Mouse (Mus musculus): ENCODE measurements around the gene L3hypdh. TPM values are rescaled to one million over a fixed set of nuclear protein-coding genes. Genes with fewer than 3 reads are reported as not detected.

The L3hypdh gene
- polyA plus RNA-seq, 1 experiment = 4.4 TPM

- no peak overlapping the region for H3K27ac ChIP-seq (ENCODE audit: insufficient read depth, low read length)
- no peak for TF ChIP-seq POLR2A (IDR thresholded peaks at IDR 0.05; ENCODE audit: extremely low read depth, insufficient read depth, low read length)
- TF ChIP-seq CTCF (IDR thresholded peaks at IDR 0.05; ENCODE audit: extremely low read depth, insufficient read depth, low read length) = no peak
- H3K4me3 ChIP-seq (ENCODE audit: insufficient read depth, low read length) = no peak overlapping the region
- H3K4me1 ChIP-seq (ENCODE audit: control insufficient read depth, insufficient read depth, low read length) = no peaks in the 10 kb centered on the region
Observed at GRCm38 (mm10) chr12:72038866-72039265, 46.4 kb downstream of the L3hypdh start.

GRCm38 (mm10) chr12:72037049-72037448, 48.2 kb downstream of the L3hypdh start:
- H3K4me1 ChIP-seq (ENCODE audit: control insufficient read depth, insufficient read depth, low read length) = no peaks in the 10 kb centered on the region
- H3K27ac ChIP-seq (ENCODE audit: insufficient read depth, low read length) = no peak overlapping the region
- H3K4me3 ChIP-seq (ENCODE audit: insufficient read depth, low read length) = no peak overlapping the region
- TF ChIP-seq POLR2A (IDR thresholded peaks at IDR 0.05; ENCODE audit: extremely low read depth, insufficient read depth, low read length) (no peak), CTCF (IDR thresholded peaks at IDR 0.05; ENCODE audit: extremely low read depth, insufficient read depth, low read length) (no peak)

GRCm38 (mm10) chr12:72036097-72036661, 49.1 kb downstream of the L3hypdh start:
- Histone ChIP-seq H3K4me1 (ENCODE audit: control insufficient read depth, insufficient read depth, low read length) (no peaks in the 10 kb centered on the region), H3K27ac (ENCODE audit: insufficient read depth, low read length) (no peak overlapping the region), H3K4me3 (ENCODE audit: insufficient read depth, low read length) (no peak overlapping the region)
- TF ChIP-seq CTCF (IDR thresholded peaks at IDR 0.05; ENCODE audit: extremely low read depth, insufficient read depth, low read length) = no peak
- TF ChIP-seq POLR2A (IDR thresholded peaks at IDR 0.05; ENCODE audit: extremely low read depth, insufficient read depth, low read length) = no peak

GRCm38 (mm10) chr12:72031794-72032193, 53.4 kb downstream of the L3hypdh start:
- Histone ChIP-seq H3K27ac (ENCODE audit: insufficient read depth, low read length) (no peak overlapping the region), H3K4me1 (ENCODE audit: control insufficient read depth, insufficient read depth, low read length) (no peaks in the 10 kb centered on the region), H3K4me3 (ENCODE audit: insufficient read depth, low read length) (no peak overlapping the region)
- no peak for TF ChIP-seq CTCF (IDR thresholded peaks at IDR 0.05; ENCODE audit: extremely low read depth, insufficient read depth, low read length)
- no peak for TF ChIP-seq POLR2A (IDR thresholded peaks at IDR 0.05; ENCODE audit: extremely low read depth, insufficient read depth, low read length)

GRCm38 (mm10) chr12:72031171-72031570, 54.1 kb downstream of the L3hypdh start:
- H3K4me1 ChIP-seq (ENCODE audit: control insufficient read depth, insufficient read depth, low read length) = no peaks in the 10 kb centered on the region
- no peak overlapping the region for H3K4me3 ChIP-seq (ENCODE audit: insufficient read depth, low read length)
- no peak overlapping the region for H3K27ac ChIP-seq (ENCODE audit: insufficient read depth, low read length)
- TF ChIP-seq POLR2A (IDR thresholded peaks at IDR 0.05; ENCODE audit: extremely low read depth, insufficient read depth, low read length) (no peak), CTCF (IDR thresholded peaks at IDR 0.05; ENCODE audit: extremely low read depth, insufficient read depth, low read length) (no peak)

GRCm38 (mm10) chr12:72025275-72025795, 59.9 kb downstream of the L3hypdh start:
- Histone ChIP-seq H3K4me3 (ENCODE audit: insufficient read depth, low read length) (no peak overlapping the region), H3K27ac (ENCODE audit: insufficient read depth, low read length) (no peak overlapping the region), H3K4me1 (ENCODE audit: control insufficient read depth, insufficient read depth, low read length) (no peaks in the 10 kb centered on the region; the same call in 1 of the 2 replicates)
- no peak for TF ChIP-seq POLR2A (IDR thresholded peaks at IDR 0.05; ENCODE audit: extremely low read depth, insufficient read depth, low read length)
- no peak for TF ChIP-seq CTCF (IDR thresholded peaks at IDR 0.05; ENCODE audit: extremely low read depth, insufficient read depth, low read length)

GRCm38 (mm10) chr12:72023572-72023971, 61.7 kb downstream of the L3hypdh start:
- H3K4me3 ChIP-seq (ENCODE audit: insufficient read depth, low read length) = no peak overlapping the region
- no peak overlapping the region for H3K27ac ChIP-seq (ENCODE audit: insufficient read depth, low read length)
- no peak for TF ChIP-seq POLR2A (IDR thresholded peaks at IDR 0.05; ENCODE audit: extremely low read depth, insufficient read depth, low read length)
- no peaks in the 10 kb centered on the region; the same call in 1 of the 2 replicates for H3K4me1 ChIP-seq (ENCODE audit: control insufficient read depth, insufficient read depth, low read length)

Other genes starting within 250 kb of the L3hypdh start
- 10.7 and 11.6 TPM in 2 replicates for gene Gpr135, start 14.3 kb downstream of the L3hypdh start, polyA plus RNA-seq (2012; rRNA removed)
- gene Jkamp, start 150 bp upstream of the L3hypdh start, polyA plus RNA-seq (2012; rRNA removed) = 75.4 and 83.2 TPM in 2 replicates
- gene Ccdc175, start 99.6 kb upstream of the L3hypdh start, polyA plus RNA-seq (2012; rRNA removed) = not detected in 2 replicates